Mouse (Mus musculus): ENCODE measurements around the gene Ntrk2. TPM values are rescaled to one million over a fixed set of nuclear protein-coding genes. Genes with fewer than 3 reads are reported as not detected.

Gene Ntrk2
- polyA plus RNA-seq, 1 experiment from 2014 or later, result 3.1 TPM

GRCm38 (mm10) chr13:58924486-58924885 is 118.1 kb downstream of the Ntrk2 start:
- no peak for ATAC-seq (replicated peaks; ENCODE audit: insufficient number of reproducible peaks, low FRiP score, low TSS enrichment)

GRCm38 (mm10) chr13:58927186-58927585 is 120.8 kb downstream of the Ntrk2 start:
- H3K27me3 ChIP-seq (ENCODE audit: control insufficient read depth, insufficient read depth, low read length), result no peaks in the 10 kb centered on the region
- no peak overlapping the region for H3K27ac ChIP-seq (ENCODE audit: low read depth, low read length)
- no peaks in the 10 kb centered on the region for H3K36me3 ChIP-seq (ENCODE audit: control insufficient read depth, insufficient read depth, low read length)
- H3K4me1 ChIP-seq (ENCODE audit: control insufficient read depth, insufficient read depth, low read length), result no peaks in the 10 kb centered on the region
- no peak overlapping the region for H3K4me2 ChIP-seq
- H3K4me3 ChIP-seq (ENCODE audit: low read depth, low read length), result no peak overlapping the region
- no peaks in the 10 kb centered on the region for H3K9me3 ChIP-seq (replicated peaks; ENCODE audit: control insufficient read depth, low read length)
- no peak overlapping the region for H3K9ac ChIP-seq (ENCODE audit: low read depth, low read length)
- no peak for ATAC-seq (replicated peaks; ENCODE audit: insufficient number of reproducible peaks, low FRiP score, low TSS enrichment)
- 93% methylated on average over 3 of the region's 3 CpGs for WGBS (ENCODE audit: insufficient replicate concordance)

More at GRCm38 (mm10) chr13:58924486-58924885, 118.1 kb downstream of the Ntrk2 start:
- Histone ChIP-seq H3K27me3 (ENCODE audit: control insufficient read depth, insufficient read depth, low read length) (no peaks in the 10 kb centered on the region), H3K27ac (ENCODE audit: low read depth, low read length) (no peak overlapping the region), H3K36me3 (ENCODE audit: control insufficient read depth, insufficient read depth, low read length) (no peaks in the 10 kb centered on the region), H3K9me3 (replicated peaks; ENCODE audit: control insufficient read depth, low read length) (no peaks in the 10 kb centered on the region), H3K4me2 (no peak overlapping the region), H3K4me1 (ENCODE audit: control insufficient read depth, insufficient read depth, low read length) (no peaks in the 10 kb centered on the region), H3K9ac (ENCODE audit: low read depth, low read length) (no peak overlapping the region), H3K4me3 (ENCODE audit: low read depth, low read length) (no peak overlapping the region)
- 73% methylated on average over 3 of the region's 3 CpGs for WGBS (ENCODE audit: insufficient replicate concordance)

- H3K27me3 ChIP-seq (ENCODE audit: control insufficient read depth, insufficient read depth, low read length), result no peaks in the 10 kb centered on the region
- H3K9me3 ChIP-seq (replicated peaks; ENCODE audit: control insufficient read depth, low read length), result no peaks in the 10 kb centered on the region
- no peak overlapping the region for H3K4me3 ChIP-seq (ENCODE audit: low read depth, low read length)
- H3K27ac ChIP-seq (ENCODE audit: low read depth, low read length), result no peak overlapping the region
- H3K9ac ChIP-seq (ENCODE audit: low read depth, low read length), result no peak overlapping the region
- WGBS (ENCODE audit: insufficient replicate concordance), result 75% methylated on average over 16 of the region's 16 CpGs
- no peaks in the 10 kb centered on the region for H3K4me1 ChIP-seq (ENCODE audit: control insufficient read depth, insufficient read depth, low read length)
- no peak overlapping the region for H3K4me2 ChIP-seq
- no peak for ATAC-seq (replicated peaks; ENCODE audit: insufficient number of reproducible peaks, low FRiP score, low TSS enrichment)
- H3K36me3 ChIP-seq (ENCODE audit: control insufficient read depth, insufficient read depth, low read length), result no peaks in the 10 kb centered on the region
These were observed 121.4 kb downstream of the Ntrk2 start for GRCm38 (mm10) chr13:58927656-58928226.

GRCm38 (mm10) chr13:58928668-58929436 is 122.5 kb downstream of the Ntrk2 start:
- H3K4me3 ChIP-seq (ENCODE audit: low read depth, low read length), result no peak overlapping the region
- H3K9me3 ChIP-seq (replicated peaks; ENCODE audit: control insufficient read depth, low read length), result no peaks in the 10 kb centered on the region
- WGBS (ENCODE audit: insufficient replicate concordance), result 77% methylated on average over 15 of the region's 15 CpGs
- no peak overlapping the region for H3K4me2 ChIP-seq
- H3K4me1 ChIP-seq (ENCODE audit: control insufficient read depth, insufficient read depth, low read length), result no peaks in the 10 kb centered on the region
- no peaks in the 10 kb centered on the region for H3K27me3 ChIP-seq (ENCODE audit: control insufficient read depth, insufficient read depth, low read length)
- no peak for ATAC-seq (replicated peaks; ENCODE audit: insufficient number of reproducible peaks, low FRiP score, low TSS enrichment)
- no peak overlapping the region for H3K9ac ChIP-seq (ENCODE audit: low read depth, low read length)
- H3K36me3 ChIP-seq (ENCODE audit: control insufficient read depth, insufficient read depth, low read length), result no peaks in the 10 kb centered on the region
- no peak overlapping the region for H3K27ac ChIP-seq (ENCODE audit: low read depth, low read length)

- Histone ChIP-seq H3K4me1 (ENCODE audit: control insufficient read depth, insufficient read depth, low read length) (no peaks in the 10 kb centered on the region), H3K27me3 (ENCODE audit: control insufficient read depth, insufficient read depth, low read length) (no peaks in the 10 kb centered on the region), H3K36me3 (ENCODE audit: control insufficient read depth, insufficient read depth, low read length) (no peaks in the 10 kb centered on the region), H3K27ac (ENCODE audit: low read depth, low read length) (no peak overlapping the region), H3K4me2 (no peak overlapping the region), H3K9me3 (replicated peaks; ENCODE audit: control insufficient read depth, low read length) (no peaks in the 10 kb centered on the region), H3K4me3 (ENCODE audit: low read depth, low read length) (no peak overlapping the region), H3K9ac (ENCODE audit: low read depth, low read length) (no peak overlapping the region)
- ATAC-seq (replicated peaks; ENCODE audit: insufficient number of reproducible peaks, low FRiP score, low TSS enrichment), result no peak
- WGBS (ENCODE audit: insufficient replicate concordance), result 57% methylated on average over 1 of the region's 1 CpGs
These were observed 123.8 kb downstream of the Ntrk2 start for GRCm38 (mm10) chr13:58930161-58930560.

- Histone ChIP-seq H3K36me3 (ENCODE audit: control insufficient read depth, insufficient read depth, low read length) (no peaks in the 10 kb centered on the region), H3K27me3 (ENCODE audit: control insufficient read depth, insufficient read depth, low read length) (no peaks in the 10 kb centered on the region), H3K9ac (ENCODE audit: low read depth, low read length) (no peak overlapping the region), H3K4me3 (ENCODE audit: low read depth, low read length) (no peak overlapping the region), H3K4me1 (ENCODE audit: control insufficient read depth, insufficient read depth, low read length) (peaks cover 7% of the 10 kb centered on the region; the same call in 1 of the 2 replicates), H3K9me3 (replicated peaks; ENCODE audit: control insufficient read depth, low read length) (no peaks in the 10 kb centered on the region), H3K27ac (ENCODE audit: low read depth, low read length) (no peak overlapping the region), H3K4me2 (no peak overlapping the region)
- WGBS (ENCODE audit: insufficient replicate concordance), result 39% methylated on average over 4 of the region's 4 CpGs
- no peak for ATAC-seq (replicated peaks; ENCODE audit: insufficient number of reproducible peaks, low FRiP score, low TSS enrichment)
These were observed 126.8 kb downstream of the Ntrk2 start for GRCm38 (mm10) chr13:58933126-58933525.

GRCm38 (mm10) chr13:58934576-58935110 is 128.3 kb downstream of the Ntrk2 start:
- Histone ChIP-seq H3K9me3 (replicated peaks; ENCODE audit: control insufficient read depth, low read length) (no peaks in the 10 kb centered on the region), H3K27ac (ENCODE audit: low read depth, low read length) (no peak overlapping the region), H3K4me2 (no peak overlapping the region), H3K36me3 (ENCODE audit: control insufficient read depth, insufficient read depth, low read length) (no peaks in the 10 kb centered on the region), H3K4me3 (ENCODE audit: low read depth, low read length) (no peak overlapping the region), H3K27me3 (ENCODE audit: control insufficient read depth, insufficient read depth, low read length) (no peaks in the 10 kb centered on the region), H3K9ac (ENCODE audit: low read depth, low read length) (no peak overlapping the region), H3K4me1 (ENCODE audit: control insufficient read depth, insufficient read depth, low read length) (peaks cover 7% of the 10 kb centered on the region; the same call in 1 of the 2 replicates)
- WGBS (ENCODE audit: insufficient replicate concordance), result 76% methylated on average over 3 of the region's 3 CpGs
- ATAC-seq (replicated peaks; ENCODE audit: insufficient number of reproducible peaks, low FRiP score, low TSS enrichment), result no peak

GRCm38 (mm10) chr13:58935956-58936495 is 129.7 kb downstream of the Ntrk2 start:
- H3K4me1 ChIP-seq (ENCODE audit: control insufficient read depth, insufficient read depth, low read length), result peaks cover 7% of the 10 kb centered on the region; the same call in 1 of the 2 replicates
- H3K4me2 ChIP-seq, result no peak overlapping the region
- no peak overlapping the region for H3K9ac ChIP-seq (ENCODE audit: low read depth, low read length)
- no peak overlapping the region for H3K27ac ChIP-seq (ENCODE audit: low read depth, low read length)
- no peaks in the 10 kb centered on the region; the same call in 1 of the 2 replicates for H3K27me3 ChIP-seq (ENCODE audit: control insufficient read depth, insufficient read depth, low read length)
- H3K36me3 ChIP-seq (ENCODE audit: control insufficient read depth, insufficient read depth, low read length), result no peaks in the 10 kb centered on the region
- no peaks in the 10 kb centered on the region for H3K9me3 ChIP-seq (replicated peaks; ENCODE audit: control insufficient read depth, low read length)
- ATAC-seq (replicated peaks; ENCODE audit: insufficient number of reproducible peaks, low FRiP score, low TSS enrichment), result no peak
- WGBS (ENCODE audit: insufficient replicate concordance), result 12% methylated on average over 8 of the region's 8 CpGs
- no peak overlapping the region for H3K4me3 ChIP-seq (ENCODE audit: low read depth, low read length)

Data from heart, embryonic 11.5 days (tissue).